Mouse (Mus musculus) lung, adult 2 months (tissue): ENCODE measurements at regions not wholly inside any gene's neighbourhood (a gene's known extent, or its start where the extent isn't known, plus 50 kb on each side); places are given as distances from the start of the nearest gene placed in this dataset.

ENCODE experiments used
- DNase-seq: peaks from one replicate; pipeline ENCODE4 v3.0.0; 2022
- H3K4me1 ChIP-seq: fragments of 200-500 bp; 2 replicates; pipeline ENCODE4 v1.6.1; 2011; ENCODE audit warnings: low read length; ENCODE audit not compliant: control insufficient read depth, insufficient read depth
- H3K4me3 ChIP-seq: fragments of 200-500 bp; replicated peaks from 2 replicates; pipeline ENCODE3; 2011; ENCODE audit warnings: low read depth, mild to moderate bottlenecking, control low read depth, low read length; ENCODE audit errors: extremely low read depth
- CTCF ChIP-seq: fragments of 200-500 bp; IDR thresholded peaks from 2 replicates; pipeline ENCODE4 v1.5.1; 2011; ENCODE audit warnings: mild to moderate bottlenecking, low read length, control low read depth; ENCODE audit not compliant: insufficient read depth
- POLR2A ChIP-seq: fragments of 200-500 bp; IDR thresholded peaks from 2 replicates; pipeline ENCODE4 v1.6.1; 2011; ENCODE audit warnings: low read depth, mild to moderate bottlenecking, control low read depth, low read length, borderline replicate concordance; ENCODE audit errors: extremely low read depth
- WGBS: fragments of 180-500 bp; shearing (Covaris S2); methylation state at CpG from one replicate; pipeline ENCODE4 v1.1.7; 2018; 5-methylcytosine and 5-hydroxymethylcytosine counted together

DNA sequence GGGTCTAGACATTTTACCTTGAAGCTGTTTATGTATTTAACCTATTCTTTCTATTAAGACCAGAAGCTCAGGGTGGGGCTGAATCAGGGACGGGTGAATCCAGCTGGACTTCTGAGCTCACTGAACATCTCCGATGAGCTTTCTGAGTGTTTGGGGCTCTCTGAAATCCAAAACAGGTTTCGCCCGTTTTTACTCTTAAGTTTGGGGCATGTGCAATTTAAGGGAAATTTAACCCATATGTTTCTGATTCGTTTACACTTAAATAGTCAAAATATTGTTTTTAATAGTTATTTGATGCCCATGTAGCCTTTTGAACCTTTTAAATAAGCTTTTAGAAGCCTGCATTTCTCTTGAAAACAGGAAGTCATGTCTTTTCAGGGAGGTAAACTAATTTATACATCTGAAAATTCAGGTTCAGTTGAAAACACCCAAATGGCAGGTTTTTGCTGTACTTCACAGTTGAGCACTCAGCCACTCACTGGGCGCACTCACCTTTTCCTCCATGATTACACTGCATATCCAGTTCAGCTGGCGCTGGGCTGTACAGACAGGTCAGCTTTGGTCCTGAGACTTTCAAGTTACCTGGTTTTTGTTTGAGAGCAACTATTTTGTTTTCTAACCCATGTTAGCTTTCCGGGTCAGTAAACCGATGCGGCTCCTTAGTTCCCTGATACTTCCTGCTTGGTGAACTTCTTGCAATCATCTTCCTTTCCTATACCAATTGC is 113.1 kb upstream of the Lhx8 start:
- 72% methylated on average over 10 of the region's 10 CpGs for WGBS

DNA sequence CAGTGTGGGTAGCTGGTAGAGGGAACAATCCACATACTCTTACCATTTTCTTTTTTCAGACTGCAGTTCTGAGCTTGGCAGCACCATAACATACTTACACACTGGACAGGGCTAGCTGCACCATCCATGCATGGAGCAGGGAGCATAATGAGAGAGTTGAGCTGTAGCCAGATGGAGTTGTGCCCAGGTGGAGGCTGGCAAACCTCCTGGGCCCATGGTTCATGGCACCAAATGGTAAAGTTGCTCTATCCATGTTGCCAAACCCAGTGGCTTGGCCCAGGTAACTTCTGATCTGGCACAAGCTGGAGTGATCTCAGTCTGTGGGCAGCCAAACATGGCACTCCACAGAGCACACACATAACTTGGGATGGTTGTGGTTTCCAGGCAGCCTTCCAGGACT is 111.0 kb upstream of the Lhx8 start:
- no peak for DNase-seq
- TF ChIP-seq POLR2A (no peak), CTCF (no peak)
- Histone ChIP-seq H3K4me3 (no peak overlapping the region), H3K4me1 (no peaks in the 10 kb centered on the region)

More for the DNA sequence above, 113.1 kb upstream of the Lhx8 start:
- no peak for TF ChIP-seq CTCF
- TF ChIP-seq POLR2A: no peak
- Histone ChIP-seq H3K4me1 (no peaks in the 10 kb centered on the region), H3K4me3 (no peak overlapping the region)
- no peak for DNase-seq

DNA sequence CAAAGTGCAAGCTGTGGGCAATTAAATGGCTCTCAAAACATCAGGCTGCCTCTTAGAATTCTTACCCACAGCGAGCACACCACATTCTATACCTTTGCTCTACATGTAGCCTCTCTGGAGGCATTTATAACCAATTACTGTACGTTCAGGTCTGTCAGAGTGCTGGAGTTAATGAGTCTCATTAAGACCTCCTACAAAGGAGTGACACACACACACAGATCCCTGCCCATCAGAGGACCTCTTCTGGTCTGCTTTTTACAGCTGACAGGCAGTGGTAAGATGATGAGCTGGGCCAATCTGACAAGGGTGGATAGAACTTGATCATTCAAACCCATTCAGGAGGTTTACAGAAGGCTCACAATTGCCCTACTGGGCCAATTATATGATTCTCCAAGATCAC is 110.4 kb upstream of the Lhx8 start:
- Histone ChIP-seq H3K4me1 (no peaks in the 10 kb centered on the region), H3K4me3 (no peak overlapping the region)
- WGBS: 69% methylated on average over 2 of the region's 2 CpGs
- DNase-seq: no peak
- TF ChIP-seq CTCF: no peak
- TF ChIP-seq POLR2A: no peak

DNA sequence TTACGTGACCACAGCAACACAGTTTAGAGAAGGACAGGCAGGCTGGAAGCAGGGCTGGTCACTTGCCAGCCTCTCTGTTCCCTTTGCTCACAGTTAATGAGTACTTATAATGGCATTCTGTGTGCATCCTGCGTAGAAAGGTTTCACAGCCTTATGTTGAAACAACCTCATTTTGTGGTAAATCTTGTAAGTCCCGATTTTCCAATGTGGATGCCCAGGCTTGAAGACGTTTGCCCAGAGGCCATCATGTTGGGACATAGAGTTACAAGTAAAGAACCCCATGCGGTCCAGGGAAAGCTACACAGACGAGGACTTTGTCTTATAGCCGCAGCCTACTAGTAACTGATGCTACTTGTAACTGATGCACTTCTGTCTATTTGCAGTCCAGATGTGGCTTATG is 100.4 kb upstream of the Lhx8 start:
- WGBS: 85% methylated on average over 7 of the region's 7 CpGs
- Histone ChIP-seq H3K4me3 (no peak overlapping the region), H3K4me1 (no peaks in the 10 kb centered on the region)
- DNase-seq: no peak
- TF ChIP-seq POLR2A (no peak), CTCF (no peak)

DNA sequence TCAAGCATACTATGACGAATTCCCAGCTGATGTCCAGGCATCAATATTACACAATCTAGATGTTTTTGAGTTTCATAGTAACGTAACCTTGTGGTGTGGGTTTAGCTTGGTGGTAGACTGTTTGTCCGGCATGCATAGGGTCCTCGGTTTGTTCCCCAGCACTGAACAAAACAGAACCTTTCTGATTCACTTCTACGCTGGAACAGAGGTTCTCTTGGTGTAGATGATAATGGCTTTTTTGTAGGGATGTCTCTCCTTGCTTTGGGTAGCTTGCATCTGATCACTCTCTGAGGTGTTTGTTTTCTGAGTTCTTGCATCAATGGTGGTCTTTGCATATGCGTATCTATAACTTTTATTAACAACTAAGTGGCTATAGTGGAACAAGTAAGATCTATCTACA is 99.2 kb upstream of the Lhx8 start:
- DNase-seq: no peak
- WGBS: 82% methylated on average over 6 of the region's 6 CpGs

DNA sequence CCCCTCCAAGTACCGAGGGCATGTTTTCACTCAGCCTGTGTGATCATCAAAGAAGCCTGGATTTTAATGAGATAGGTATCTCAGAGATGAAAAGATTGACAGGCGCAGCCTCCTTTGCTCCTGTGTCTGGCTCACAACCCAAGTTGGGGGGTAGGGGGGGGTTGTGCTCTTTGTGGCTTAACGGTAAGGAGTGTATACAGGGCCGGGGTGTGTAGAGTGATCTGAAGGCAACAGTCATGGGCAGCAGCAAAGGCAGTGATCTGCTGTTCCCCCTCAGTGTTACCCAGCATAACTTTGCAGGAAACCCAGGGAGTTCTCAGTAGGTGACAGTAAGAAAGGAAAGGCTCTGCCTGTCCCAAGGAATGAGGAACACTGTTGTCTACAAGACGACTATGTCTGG is 94.1 kb upstream of the Lhx8 start:
- Histone ChIP-seq H3K4me3 (no peak overlapping the region), H3K4me1 (no peaks in the 10 kb centered on the region)
- no peak for DNase-seq
- TF ChIP-seq POLR2A (no peak), CTCF (no peak)
- 78% methylated on average over 5 of the region's 5 CpGs for WGBS

More for the DNA sequence above, 99.2 kb upstream of the Lhx8 start:
- TF ChIP-seq CTCF: no peak
- TF ChIP-seq POLR2A: no peak
- H3K4me3 ChIP-seq: no peak overlapping the region
- H3K4me1 ChIP-seq: no peaks in the 10 kb centered on the region

DNA sequence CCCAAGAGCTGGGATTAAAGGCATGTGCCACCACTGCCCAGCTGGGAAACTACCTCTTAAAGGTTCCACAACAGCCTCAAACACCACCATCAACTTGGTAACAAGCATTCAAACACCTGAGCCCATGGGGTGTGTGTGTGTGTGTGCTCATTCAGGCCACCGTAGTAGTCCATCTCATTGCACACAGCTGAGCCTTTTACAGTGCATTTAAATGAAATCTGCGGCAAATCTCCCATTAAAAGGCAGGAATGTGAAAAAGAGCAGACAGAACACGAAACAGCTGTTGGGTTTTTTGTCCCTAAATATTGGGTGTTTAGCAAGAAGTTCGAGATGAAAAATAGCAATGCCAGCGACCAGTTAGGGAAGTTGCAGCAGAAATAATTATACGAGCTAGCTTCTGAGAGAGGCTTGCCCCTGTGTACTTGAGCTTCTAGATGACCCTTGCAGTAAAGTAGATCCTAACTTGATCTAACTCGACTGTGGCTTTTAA is 91.0 kb upstream of the Lhx8 start:
- WGBS: 75% methylated on average over 7 of the region's 7 CpGs
- Histone ChIP-seq H3K4me1 (no peaks in the 10 kb centered on the region), H3K4me3 (no peak overlapping the region)
- TF ChIP-seq CTCF: no peak
- TF ChIP-seq POLR2A: no peak
- DNase-seq: no peak

DNA sequence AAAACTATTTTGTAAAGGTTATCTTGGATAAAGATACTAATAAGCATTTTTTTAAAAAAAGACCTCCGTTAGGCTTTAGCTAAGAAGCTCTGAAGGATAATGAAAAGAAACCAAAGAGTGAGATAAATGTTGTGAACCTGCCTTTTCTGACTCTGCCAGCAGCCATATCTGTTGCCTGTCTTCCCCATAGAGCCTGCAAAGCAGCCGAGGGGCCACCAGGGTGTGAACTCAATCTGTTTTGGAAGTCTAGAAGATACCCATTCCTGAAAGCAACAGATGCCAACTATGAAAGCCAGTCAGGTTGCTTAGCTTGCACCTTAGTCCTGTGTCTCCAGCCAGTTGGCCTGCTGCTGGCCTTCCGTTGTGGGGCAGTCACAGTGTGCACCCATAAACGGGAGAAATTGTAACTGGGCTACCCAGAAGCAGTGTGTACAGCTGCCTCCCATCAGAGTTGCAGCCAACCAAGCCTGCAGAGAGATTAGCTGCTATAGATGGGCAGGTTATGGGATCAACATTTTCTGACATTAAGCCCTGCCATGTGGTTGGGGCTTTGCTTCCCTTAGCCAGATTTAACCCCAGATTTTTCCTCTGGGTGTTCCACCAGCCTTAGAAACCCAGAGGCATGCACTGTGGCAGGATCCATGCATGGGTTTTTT is 87.8 kb upstream of the Lhx8 start:
- Histone ChIP-seq H3K4me1 (no peaks in the 10 kb centered on the region), H3K4me3 (no peak overlapping the region)
- 51% methylated on average over 4 of the region's 4 CpGs for WGBS
- TF ChIP-seq CTCF (no peak), POLR2A (no peak)
- peak; percentile 5 for DNase-seq

DNA sequence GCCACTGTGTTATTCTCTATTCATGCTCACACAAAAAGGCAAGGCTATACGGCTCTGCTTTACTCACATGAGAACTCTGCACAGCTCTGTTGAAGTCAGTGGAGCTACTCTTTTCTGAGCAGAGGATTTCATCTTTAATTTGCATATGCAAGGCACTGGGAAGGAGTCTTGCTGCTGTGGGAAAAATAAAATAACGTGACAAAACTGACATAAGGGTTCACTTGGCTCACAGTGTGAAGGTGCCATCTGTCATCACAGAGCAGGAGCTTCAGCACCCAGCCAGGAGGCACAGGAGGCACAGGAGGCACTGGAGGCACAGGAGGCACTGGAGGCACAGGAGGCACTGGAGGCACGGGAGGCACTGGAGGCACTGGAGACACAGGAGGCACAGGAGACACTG is 83.9 kb upstream of the Lhx8 start:
- DNase-seq: no peak
- no peaks in the 10 kb centered on the region for H3K4me1 ChIP-seq
- TF ChIP-seq POLR2A: no peak
- no peak for TF ChIP-seq CTCF
- WGBS: 75% methylated on average over 3 of the region's 3 CpGs
- no peak overlapping the region for H3K4me3 ChIP-seq

DNA sequence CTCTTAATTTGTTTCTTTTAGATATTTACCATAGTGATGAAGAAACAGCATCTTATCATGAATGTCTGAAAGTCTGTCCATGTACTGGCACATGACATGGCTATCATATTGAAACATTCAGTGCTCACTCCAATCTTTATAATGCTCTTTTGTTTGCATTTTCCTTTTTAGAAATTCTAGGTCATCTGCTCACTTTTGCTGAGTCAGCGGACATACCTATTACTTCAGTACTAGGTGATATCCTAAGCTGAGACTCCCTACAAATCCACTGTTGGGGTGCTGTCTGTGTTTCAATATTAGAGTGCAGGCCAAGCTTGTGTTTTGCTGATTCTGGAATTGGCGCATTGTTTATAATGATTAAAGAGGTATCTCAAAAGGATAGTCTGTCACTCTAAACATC is 79.8 kb upstream of the Lhx8 start:
- no peak overlapping the region for H3K4me3 ChIP-seq
- no peaks in the 10 kb centered on the region for H3K4me1 ChIP-seq
- TF ChIP-seq CTCF (no peak), POLR2A (no peak)
- DNase-seq: no peak
- 90% methylated on average over 2 of the region's 2 CpGs for WGBS
